Mouse (Mus musculus) right cerebral cortex, postnatal 36 days (tissue): ENCODE data around the gene Dbndd2.

ENCODE experiments used
- DNase-seq, 2 experiments: peaks; one replicate each; pipeline ENCODE4 v3.0.0; 2022; ENCODE audit warnings: low spot score in 2 of 2, mixed read lengths in 1 of 2

Gene Dbndd2

GRCm38 (mm10) chr2:164453887-164454500 lies 31.9 kb upstream of the Dbndd2 start:
- DNase-seq: no peak

DNA sequence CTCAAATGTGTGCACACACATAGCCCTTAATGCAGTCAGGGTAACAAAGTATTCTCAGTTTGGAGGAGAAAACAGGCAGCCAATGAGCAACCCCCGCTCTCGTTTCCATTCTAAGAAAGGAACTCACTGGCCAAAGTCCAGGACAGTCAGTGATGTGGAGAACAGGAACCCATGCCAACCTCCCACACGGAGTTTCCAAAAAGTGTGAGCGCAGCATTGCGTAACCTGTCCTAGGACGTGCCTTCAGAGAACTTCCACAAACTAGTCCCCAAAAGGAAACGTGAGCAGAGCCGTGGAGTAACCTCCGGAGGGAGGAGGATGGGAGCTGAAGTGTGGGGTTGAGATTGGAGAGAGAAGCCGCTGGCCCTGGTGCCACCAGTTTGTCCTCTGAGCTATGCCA lies 31.1 kb upstream of the Dbndd2 start:
- DNase-seq: peak; percentile 79 to 90

GRCm38 (mm10) chr2:164455421-164456190 lies 30.3 kb upstream of the Dbndd2 start:
- no peak for DNase-seq

DNA sequence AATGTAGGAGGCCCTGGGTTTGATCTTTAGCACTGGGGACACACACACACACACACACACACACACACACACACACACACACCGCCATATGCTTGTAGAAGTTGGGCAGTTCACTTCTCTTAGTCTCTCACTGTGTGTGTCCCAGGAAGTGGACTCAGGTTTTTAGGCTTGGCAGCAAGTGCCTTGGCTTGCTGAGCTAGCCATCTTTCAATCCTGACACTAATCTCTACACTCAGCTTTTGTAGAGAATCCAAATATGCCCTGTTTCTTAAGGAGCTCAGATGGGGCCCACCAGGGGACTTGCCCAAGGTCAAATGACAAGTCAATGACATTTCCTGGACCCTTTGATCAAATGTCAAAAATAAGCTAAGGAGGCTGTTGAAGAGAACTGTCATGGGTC lies 29.5 kb upstream of the Dbndd2 start:
- no peak for DNase-seq

- DNase-seq: no peak
Observed at GRCm38 (mm10) chr2:164456864-164457300, 29.0 kb upstream of the Dbndd2 start, which contains the start of gene Sys1. Gene Sys1 (plus strand): TSS chr2:164456964.

- no peak for DNase-seq
Observed at GRCm38 (mm10) chr2:164457942-164458341, 28.0 kb upstream of the Dbndd2 start.

GRCm38 (mm10) chr2:164458535-164458934 lies 27.4 kb upstream of the Dbndd2 start:
- DNase-seq: no peak

GRCm38 (mm10) chr2:164460745-164461551 lies 25.0 kb upstream of the Dbndd2 start, which contains the start of gene Gm20458:
Gene Gm20458 (plus strand): TSS chr2:164460967.
- DNase-seq: peak; percentile 96 to 98

DNA sequence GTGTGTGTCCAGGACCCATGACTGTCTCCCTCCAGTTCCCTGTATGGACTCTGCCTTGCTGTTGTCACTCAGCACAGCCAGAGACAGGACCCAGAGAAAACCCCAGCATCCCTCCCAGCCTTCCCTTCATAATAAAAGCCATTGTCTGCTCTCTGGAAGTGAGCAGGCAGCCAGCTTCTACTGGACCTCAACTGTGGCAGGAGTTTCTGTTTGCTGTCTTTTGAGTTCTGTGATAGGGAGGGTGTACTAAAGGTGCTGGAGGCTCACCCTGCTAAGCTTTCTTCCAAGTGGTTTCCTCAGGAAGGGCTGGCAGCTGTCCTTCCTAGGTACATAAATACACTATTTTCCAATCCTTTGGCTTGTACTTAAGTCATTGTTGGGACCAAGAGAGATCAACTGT lies 20.7 kb upstream of the Dbndd2 start:
- no peak for DNase-seq

- no peak for DNase-seq
Observed at GRCm38 (mm10) chr2:164466787-164467186, 19.1 kb upstream of the Dbndd2 start.

- DNase-seq: no peak
Observed at GRCm38 (mm10) chr2:164470254-164470653, 15.7 kb upstream of the Dbndd2 start.

DNA sequence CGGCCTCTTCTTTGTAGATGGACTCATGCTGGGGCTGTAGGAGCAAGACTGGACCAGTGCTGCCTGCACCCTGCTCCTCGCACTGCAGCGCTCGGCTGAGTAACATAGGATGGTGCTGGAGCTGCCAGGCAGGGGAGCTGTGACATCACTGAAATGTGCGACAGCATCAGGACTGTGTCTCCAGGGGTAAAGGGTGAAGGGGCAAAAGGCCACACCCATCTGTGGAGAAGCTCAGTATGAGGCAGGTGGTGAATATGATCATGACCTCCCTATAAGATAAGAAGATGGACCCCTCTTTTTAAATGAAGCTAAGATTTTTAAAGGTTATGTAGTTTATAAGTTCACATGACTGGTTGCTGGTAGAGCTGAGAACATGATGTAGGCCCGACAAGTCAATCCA lies 12.3 kb upstream of the Dbndd2 start, which contains the start of gene Trp53tg5:
TSS of gene Trp53tg5 (minus strand) at position 101 of the 400 bp plus-strand sequence.
- DNase-seq: no peak

GRCm38 (mm10) chr2:164486258-164487114 lies 580 bp downstream of the Dbndd2 start:
- DNase-seq: peak; percentile 80 to 86

DNA sequence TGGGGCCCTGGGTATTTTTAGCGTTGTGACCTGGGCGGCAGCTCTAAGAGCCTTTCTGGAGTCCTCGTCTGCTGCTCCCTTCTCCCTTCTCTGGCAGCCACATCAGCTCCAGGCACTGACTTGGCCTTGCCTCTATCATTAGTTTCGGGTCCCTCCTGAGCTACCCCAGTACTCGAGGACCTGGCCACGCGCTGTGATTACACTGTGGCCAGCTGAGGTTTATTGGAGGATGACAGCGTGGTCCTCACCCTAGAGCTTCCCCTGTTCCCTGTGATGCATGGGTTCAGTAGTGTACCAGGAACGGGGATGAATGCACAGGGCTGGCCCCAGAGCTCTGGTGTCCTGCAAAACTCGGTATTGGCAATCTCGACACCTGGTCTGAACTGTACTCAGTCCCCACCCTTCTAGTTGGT lies 1.2 kb downstream of the Dbndd2 start:
- DNase-seq: no peak

GRCm38 (mm10) chr2:164487812-164488211 lies 1.9 kb downstream of the Dbndd2 start:
- no peak for DNase-seq

DNA sequence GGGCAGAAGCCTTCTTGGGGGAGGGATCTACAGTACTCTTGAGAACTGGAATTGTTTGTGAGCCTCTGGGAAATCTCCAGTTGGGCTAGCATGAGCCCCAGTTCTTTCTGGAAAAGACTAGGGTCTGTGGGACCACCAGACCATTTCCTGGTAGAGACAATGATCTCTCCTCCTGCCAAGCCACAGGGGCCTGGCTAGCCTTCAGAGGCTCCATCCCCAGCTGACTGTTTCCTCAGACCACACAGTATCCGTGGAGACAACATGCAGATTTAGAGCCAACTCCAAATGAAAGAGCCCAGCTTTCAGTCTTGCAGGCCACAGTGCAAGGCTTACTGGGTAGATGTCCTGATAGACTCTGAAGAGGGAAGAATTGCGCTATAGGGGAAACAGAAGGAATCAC lies 8.2 kb downstream of the Dbndd2 start:
- DNase-seq: no peak

DNA sequence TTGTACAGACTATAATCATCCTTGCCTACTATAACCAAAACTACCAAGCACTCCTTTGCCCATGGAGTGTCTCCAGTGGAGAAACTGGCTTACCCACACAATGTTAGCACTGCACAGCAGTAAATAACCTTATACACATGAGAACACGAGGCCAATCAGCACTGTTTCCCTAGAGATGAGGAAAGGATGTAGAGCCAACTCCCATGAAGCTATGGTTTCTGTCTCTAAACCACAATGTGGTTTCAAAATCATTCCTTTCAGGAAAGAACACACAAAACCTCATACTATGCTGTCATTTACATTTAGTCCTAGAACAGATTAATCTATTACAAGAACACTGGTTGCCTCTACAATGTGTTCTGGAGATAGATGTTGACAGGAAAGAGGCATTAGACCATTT lies 10.4 kb downstream of the Dbndd2 start:
- no peak for DNase-seq

GRCm38 (mm10) chr2:164496847-164497690 lies 11.2 kb downstream of the Dbndd2 start, which contains the start of gene Pigt:
Gene Pigt (plus strand): TSS chr2:164497520.
- peak; percentile 80 to 88 for DNase-seq

DNA sequence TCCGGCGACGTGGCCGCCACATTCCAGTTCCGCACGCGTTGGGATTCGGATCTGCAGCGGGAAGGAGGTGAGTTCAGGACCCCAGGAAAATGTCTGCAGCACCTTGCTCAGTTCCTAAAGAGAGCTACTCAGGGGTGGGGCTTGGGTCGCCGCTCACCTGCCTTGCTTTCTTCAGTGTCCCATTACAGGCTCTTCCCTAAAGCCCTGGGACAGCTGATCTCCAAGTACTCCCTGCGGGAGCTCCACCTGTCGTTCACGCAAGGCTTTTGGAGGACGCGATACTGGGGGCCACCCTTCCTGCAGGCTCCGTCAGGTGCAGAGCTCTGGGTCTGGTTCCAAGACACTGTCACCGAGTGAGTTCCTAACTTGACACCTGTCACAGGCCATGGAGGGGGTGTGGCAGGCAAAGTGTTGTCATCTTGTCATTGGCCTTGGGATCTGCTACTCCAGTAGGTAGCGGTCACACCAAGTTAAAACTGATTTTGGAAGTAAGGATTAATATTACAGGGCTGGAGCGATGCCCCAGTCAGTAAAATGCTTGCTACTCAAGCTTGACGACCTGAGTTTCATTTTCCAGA lies 11.9 kb downstream of the Dbndd2 start:
- no peak for DNase-seq

- DNase-seq: no peak
Observed at GRCm38 (mm10) chr2:164499317-164499716, 13.4 kb downstream of the Dbndd2 start.
